Mouse (Mus musculus): ENCODE data around the gene Ncoa7.

DNA sequence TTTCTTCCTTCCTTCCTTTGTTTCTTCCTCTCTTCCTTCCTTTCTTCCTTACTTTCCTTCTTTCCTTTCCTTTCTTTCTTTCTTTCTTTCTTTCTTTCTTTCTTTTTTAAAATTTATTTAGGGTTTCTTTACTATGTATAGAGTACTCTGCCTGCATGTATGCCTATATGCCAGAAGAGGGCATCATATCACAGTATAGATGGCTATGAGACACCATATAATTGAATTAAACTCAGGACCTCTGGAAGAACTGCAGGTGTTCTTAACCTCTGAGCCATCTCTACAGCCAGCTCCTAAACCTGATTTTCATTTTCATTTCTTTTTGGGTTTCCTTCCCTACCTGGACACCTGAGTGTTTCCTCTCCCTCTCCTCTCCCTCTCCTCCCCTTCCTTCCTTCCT lies 180.2 kb downstream of the Ncoa7 start:
- TF ChIP-seq CTCF (IDR thresholded peaks at IDR 0.05; ENCODE audit: control insufficient read depth, insufficient read depth, low read length), result no peak
- TF ChIP-seq POLR2A (IDR thresholded peaks at IDR 0.05; ENCODE audit: borderline replicate concordance, control insufficient read depth, low read depth, low read length), result no peak

Measured in bone marrow, adult 2 months (tissue).